Mouse (Mus musculus) urinary bladder, adult 18-20 months (tissue): ENCODE data around the gene Zp3.

Source experiments
- DNase-seq, 2 experiments: peaks; one replicate each; pipeline ENCODE4 v3.0.0; 2022; ENCODE audit warnings: low spot score in 2 of 2, mixed read lengths in 2 of 2

Zp3 gene

DNA sequence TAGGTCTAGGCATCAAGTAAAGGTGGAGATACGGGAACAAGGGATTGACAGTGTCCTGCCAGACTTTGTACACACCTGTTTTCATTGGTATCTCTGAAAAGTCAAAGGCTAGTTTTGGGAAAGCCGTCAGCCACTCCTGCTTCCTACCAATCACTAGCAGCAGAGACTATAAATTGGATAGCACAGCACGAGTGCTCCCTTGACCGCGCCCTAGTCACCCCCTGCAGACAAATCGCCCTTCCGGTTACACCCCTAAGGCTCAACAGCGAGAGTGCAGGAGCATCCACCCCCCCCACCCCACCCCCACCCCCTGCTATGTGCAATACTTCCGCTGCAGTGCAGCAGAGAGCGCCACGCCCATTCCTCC is 17.8 kb upstream of the Zp3 start:
- no peak for DNase-seq

DNA sequence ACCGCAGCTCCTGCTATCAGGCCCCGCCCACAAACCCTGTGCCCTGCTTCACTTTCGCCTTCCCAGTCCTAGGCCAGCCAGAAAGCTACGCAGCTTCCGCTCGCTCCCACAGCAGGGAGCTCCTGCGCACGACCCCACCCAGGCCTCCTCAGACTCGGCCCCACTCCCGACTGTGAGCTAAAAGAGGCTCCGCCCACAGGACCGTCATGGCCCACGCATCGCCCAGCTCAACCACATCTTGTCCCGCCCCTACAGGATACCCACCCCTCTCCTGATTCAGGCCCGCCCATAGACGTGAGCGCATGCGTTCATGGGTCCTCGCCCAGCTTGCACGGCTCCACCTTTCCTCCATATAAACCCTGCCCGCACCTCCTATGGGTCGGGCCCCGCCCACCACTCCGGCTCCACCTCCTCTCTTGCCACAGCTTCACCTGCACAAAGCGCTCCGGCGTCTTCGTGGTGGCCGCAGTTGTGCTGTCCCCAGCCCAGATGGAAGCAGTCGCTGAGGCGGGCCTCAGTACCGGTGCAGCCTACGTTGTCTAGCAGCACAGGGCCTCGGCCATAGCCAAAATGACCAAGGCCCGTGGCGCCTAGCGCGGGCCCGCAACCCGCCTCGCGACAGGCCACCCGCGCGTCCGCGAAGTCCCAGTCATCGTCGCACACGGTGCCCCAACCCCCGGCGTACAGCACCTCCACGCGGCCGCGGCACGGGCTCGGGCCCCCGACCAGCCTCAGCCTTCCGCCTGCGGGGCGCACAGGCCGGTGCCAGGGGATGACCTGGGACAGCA is 17.2 kb upstream of the Zp3 start:
- peak; percentile 91 to 99 for DNase-seq

DNA sequence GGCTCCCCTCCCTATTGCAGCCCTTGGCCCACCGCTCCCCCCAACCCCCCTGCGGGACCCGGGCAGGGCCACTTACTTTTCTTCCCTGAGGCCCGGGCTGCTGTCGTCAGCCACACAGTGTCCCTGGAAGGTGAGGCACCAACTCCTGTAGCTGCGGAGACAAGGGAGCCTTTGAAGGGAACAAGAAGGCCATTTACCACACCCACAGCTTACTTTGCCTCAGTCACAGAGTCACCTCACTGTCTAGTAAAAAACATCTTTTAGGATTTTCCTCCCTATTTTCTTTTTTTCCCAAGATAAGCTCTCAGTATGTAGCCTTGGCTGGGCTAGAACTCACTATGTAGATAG is 16.6 kb upstream of the Zp3 start:
- DNase-seq = no peak

DNA sequence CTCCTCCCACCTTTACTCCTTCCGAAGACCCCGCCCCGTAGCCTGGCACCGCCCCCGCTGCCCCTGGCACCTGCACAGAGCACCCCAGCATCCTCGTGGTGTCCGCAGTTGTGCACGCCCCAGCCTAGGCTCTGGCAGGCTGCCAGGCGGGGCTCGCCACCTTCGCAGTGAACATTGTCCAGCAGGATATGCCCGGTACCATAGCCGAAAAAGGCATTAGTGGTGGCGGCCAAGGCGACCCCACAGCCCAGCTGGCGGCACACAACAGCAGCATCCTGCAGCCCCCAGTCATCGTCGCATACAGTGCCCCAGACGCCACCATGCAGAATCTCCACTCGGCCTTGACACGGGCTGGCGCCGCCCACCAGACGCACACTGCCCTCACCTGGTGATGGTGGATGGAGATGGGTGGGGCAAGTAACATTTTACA is 14.4 kb upstream of the Zp3 start:
- no peak for DNase-seq

DNA sequence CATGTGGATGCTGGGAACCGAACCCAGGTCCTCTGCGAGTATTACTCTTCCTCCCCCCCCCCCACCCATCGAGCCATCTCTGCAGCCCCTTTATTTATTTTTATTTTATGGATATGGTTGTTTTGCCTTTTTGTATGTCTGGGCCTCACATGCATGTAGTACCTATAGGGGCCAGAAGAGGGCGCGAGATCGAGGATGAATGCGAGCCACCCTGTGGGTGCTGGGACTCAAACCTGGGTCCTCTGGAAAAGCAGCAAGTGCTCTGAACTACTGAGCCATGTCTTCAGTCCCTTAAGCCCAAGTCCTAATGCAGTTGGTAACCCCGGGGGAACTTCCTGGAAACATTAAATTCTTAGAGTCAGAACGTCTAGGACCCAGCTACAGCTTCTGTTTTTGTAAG is 13.0 kb upstream of the Zp3 start:
- DNase-seq = no peak

DNA sequence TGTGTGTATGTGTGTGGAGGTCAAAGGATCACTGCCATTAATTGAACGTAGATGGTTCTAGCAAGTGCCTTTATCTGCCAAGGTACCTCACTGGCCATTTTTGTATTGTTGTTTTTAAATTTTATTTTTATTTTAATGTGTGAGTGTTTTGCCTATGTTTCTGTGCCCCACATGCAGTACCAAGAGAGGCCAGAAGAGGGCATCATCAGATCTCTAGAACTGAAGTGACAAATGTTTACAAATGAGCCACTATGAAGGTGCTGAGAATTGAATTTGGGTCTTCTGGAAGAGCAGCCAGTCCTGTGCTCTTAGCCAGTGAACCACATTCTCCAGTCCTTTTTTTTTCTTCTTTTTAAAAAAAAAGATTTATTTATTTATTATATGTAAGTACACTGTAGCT is 11.1 kb upstream of the Zp3 start:
- no peak for DNase-seq

DNA sequence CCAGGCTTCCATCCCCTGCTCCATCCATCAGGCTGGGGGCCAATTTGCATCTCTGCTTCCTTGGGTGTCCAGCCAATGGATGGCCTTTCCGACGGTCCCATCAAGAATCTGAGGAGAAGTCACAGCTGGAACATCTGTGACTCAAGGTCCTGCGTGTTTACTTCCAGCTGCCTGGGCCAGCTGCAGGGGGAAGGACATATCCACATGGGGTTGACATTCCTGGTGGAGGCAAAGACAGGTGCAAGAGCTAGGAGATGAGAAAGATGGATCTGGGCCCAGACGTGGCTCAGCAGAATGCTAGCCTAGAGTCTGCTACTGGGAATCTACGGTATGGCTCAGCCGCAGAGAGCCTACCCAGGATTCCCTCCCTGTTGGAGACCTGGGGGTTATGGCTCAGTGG is 9.7 kb upstream of the Zp3 start:
- no peak for DNase-seq

DNA sequence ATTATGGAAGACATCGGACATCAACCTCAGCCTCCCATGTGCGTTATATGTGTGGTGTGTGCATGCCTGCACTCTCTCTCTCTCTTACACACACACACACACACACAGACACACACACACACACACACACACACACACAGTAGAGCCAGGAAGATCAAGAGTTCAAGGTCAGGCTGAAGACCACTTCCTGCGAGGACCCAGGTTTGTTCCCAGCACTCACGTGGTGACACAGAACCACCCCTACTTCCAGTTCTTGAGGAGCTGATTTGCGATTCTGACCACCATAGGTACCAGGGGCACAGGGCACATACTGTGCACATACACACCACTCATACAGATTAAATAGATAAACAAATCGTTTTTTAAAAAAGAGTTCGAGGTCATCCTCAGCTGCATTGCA is 8.0 kb upstream of the Zp3 start:
- DNase-seq = no peak

DNA sequence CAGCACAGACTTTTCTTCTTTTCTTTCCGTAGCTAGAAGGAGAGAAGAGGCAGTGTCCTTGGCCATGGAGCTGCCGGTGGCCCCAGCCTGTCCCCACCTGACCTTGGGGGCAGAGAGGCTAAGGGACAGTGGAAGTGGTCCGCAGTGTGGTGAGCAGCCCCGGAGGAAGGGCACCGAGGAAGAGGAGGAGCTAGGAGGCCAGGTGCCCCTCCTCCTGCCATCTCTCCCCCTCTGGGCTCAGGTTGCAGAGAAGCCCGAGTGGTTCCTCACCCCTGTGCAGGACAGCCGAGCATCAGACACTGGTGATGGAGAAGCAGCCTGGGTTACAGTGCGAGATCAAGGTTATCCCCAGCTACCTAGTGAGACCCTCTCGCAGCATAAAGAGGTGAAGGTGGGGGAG is 5.5 kb upstream of the Zp3 start, which contains the start of gene Ssc4d:
TSS of gene Ssc4d (minus strand) at position 167 of the 400 bp plus-strand sequence.
- no peak for DNase-seq

DNA sequence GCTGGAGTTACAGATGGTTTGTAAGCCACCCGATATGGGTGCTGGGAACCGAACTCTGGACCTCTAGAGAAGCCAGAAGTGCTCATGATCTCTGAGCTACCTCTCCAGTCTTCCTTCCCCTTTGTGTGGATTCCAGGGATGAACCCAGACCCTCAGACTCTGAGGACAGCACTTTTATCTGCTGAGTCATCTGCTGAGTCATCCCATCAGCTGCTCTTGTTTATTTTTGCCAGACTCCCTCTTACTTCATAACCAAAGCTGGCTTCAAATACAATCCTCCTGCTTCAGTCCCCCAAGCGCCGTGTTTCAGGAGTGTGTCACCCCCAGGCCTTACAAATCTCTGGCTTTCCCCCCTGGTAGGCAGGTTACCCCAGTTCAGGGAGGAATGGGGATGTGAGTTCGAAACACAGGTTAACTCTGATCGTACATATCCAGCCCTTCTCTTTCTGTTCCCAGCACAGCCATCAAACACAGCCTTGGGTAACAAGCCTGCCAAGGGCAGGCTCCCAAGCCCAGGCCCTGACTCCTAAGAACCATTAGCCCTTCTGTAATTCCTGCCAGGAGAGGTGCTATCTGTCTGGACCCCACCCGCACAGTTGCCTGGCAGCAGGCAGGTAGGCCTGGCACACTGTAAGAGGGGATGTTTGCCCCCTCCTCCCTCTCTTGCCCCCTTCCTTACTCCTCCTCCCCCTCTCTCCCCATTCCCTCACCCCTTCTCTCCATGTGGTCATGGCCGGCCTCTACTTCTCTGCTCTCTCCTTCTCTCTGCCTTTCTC is 3.8 kb upstream of the Zp3 start:
- no peak for DNase-seq

DNA sequence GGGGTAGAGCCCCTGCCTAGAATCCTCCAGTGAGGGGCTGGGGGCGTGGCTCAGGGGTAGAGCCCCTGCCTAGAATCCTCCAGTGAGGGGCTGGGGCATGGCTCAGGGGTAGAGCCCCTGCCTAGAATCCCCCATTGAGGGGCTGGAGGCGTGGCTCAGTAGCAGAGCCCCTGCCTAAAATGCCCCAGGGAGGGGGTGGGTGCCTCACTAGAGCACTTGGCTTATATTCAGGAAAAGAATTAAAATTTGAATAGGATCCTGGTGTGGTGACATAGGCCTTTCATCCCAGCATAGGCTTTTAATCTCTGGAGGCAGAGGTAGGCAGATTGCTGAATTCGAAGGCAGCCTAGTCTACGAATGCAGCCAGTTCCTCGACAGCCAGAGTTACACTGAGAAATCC is 518 bp upstream of the Zp3 start:
- DNase-seq = no peak

DNA sequence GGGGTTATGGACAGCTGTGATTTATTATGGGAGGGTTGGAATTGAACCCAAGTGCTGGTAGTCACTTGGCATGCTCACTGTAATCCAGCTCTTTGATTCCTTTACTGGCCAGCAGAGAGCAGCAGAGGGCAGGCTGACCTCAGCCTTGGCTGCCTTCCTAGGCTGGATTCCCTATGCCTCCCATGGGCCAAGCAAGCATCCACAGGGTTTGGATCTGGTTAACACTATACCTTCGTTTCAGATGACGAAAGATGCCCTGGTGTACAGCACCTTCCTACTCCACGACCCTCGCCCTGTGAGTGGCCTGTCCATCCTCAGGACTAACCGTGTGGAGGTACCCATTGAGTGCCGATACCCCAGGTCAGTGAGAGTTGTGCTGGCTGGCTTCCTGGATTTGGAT is 2.5 kb downstream of the Zp3 start:
- DNase-seq = no peak

DNA sequence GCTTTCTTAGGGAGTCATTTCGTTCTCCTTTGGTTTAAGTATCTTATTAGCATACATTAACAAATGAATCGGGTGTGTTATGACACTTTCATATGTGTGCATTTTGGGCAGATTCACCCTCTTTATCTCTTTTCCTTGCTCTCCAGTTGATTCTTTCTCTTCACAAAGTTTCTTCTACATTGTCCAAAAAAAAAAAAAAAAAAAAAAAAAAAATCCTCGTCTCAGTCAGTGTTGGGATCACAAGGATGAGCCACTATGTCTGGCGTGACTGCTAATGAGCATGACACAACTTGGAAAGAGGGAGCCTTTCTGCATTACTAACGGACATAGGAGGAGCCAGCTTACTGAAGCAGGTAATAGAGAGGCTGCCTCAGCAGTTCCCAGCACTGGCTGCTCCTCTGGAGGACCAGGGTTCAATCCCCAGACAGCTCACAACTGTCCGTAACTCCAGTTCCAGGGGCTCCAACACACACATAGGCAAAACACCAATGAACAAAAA is 4.7 kb downstream of the Zp3 start:
- no peak for DNase-seq

DNA sequence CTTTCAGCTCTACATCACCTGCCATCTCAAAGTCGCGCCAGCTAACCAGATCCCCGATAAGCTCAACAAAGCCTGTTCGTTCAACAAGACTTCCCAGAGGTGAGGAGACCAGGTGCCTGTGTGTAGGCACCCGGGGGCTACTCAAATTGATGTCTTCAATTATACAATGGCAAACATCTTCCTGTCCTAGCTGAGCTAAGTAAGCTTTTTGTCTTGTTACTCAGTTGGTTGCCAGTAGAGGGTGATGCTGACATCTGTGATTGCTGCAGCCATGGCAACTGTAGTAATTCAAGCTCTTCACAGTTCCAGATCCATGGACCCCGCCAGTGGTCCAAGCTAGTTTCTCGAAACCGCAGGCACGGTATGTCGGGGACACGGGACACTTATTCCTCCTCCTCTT is 7.3 kb downstream of the Zp3 start:
- DNase-seq = no peak

DNA sequence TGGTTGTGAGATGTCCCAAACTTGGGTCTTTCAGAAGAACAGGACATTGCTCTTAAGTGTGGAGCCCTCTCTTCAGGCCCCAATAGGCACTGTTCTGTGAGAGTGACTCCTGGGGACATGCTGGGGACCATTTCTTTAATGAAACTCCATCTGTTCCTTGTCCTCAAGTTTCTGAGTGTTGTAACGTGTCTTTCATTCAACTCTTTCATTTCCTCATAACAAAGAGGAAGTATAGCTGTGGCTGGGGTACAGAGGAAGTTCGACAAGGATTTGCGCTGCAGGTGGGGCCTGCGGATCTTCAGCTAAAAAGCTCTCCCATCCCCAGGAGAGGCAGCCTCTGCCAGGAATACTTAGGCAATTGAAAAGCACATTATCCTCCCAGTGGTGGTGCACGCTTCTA is 10.7 kb downstream of the Zp3 start:
- DNase-seq = no peak

DNA sequence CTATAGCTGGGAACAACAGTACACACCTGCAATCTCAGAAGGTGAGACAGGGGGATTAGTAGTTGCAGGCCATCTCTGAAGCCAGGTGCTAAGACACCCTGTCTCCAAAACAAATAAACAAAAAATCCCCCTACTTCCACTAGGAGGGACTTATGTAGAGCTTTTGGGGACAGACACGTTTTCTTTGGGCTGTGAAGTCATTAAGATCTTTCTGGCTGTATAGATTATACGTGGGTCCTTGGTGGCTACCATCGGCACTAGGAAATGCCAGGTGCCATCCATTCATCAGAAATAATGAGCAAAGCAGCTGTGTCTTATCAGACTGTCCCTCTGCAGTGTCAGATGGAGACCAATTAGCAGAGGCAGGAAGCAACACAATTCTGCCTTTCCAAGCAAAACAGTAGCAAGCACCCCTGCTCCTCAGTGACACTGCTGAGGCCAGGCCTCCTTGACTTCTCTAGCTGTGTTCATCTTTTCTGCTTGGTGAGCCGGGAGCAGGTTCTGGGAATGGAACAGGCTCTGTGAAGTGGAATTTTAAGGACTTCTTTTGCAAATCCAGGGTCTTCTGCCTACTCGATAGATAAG is 13.6 kb downstream of the Zp3 start:
- no peak for DNase-seq

DNA sequence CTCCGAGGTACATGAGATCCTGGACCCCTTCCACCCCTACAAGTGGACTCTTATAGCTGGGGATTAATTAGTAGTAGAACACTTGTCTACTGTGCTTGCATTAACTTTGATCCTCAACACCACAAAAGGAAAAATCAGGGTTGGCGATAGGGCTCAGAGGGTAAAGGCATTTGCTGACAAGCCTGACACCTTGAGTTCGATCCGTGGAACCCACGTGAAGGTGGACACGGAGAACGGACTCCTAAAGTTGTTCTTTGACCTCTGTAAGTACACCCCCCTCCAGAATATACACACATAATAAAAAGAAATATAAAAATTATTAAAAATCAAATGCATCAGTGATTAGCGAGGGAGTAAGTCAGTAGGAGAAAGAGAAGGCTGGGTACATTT is 14.4 kb downstream of the Zp3 start:
- no peak for DNase-seq

DNA sequence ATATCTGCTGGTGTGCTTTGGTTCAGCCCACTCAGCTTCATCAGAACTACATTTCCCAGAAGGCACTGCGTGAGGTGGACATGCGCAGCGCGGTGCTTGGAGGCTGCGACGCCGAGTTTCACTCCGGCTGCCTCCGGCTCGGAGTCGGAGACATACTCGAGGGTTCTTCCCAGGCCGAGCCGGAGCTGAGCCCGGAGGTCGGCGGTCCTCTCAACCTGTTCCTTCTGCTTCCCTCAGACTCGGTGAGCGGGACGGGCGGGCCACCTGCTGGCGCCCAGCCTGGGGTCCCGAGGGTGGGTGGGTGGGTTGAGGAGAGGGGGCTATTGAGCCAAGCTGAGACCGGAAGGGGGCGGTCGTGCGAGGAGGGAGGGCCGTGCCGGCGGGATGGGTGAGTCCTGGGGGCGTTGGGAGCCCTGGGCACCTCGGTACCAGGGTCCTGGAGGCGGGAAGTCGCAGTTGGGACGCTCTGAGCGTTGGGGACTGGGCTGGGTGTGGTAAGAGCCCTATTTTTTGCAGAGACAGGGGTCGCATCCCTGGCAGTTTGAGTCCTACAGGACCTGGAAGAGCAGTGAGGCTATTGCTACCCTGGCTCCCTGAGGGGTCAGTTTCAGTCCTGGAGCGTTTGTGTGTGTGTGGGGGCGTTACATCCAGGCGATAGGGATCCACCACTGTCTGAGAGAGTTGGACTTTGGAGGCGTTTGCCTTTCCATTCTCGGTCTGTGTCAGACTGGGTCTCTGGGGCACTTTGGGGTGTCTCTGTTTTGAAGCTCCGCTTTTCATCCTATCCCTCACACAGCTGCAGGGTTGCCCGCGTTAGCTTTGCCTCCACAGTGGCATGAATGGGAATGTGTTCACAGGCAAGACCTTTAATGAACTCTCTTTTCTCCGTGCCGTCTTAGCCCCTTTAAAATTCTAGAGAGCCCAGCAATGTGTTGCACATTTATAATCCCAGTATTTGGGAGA is 15.1 kb downstream of the Zp3 start, which contains the start of gene Dtx2:
TSS of gene Dtx2 (plus strand) at position 76 of the 963 bp plus-strand sequence.
- DNase-seq = peak; percentile 73 to 83

DNA sequence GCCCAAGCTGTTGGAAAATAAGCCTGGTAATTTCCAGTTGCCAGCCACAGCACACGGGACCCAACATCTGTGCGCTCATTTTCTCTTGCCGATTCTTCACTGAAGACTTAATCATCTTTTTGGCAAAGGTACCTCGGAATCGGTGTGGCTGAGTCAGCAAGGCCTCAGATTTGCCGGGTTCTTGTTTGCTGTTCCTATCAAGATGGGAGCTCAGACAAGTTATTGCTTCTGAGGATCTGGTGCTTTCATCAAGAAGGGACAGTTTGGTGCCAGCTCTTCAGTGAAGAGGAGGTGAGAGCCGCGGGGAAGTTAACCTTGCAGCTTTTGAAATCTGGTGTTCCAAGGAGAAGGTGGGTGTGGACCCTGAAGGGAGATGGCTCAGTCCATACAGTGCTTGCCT is 16.3 kb downstream of the Zp3 start:
- DNase-seq = no peak

DNA sequence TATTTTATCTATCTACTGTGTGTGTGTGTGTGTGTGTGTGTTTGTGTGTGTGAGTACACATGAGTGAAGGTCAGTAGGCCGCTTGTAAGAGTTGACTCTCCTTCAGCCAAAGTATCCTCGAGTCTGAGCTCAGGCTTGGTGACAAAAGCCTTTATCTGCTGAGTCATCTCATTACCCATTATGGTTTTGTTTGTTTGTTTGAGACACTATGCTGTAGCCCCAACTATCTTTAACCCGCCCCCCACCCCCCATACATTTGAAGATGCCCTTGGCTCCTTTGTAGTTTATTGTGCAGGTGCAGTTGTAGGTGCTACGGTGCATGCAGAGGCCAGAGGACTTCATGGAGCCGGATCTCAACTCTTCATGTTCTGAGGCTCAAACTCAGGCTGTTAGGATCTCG is 21.3 kb downstream of the Zp3 start:
- DNase-seq = no peak

DNA sequence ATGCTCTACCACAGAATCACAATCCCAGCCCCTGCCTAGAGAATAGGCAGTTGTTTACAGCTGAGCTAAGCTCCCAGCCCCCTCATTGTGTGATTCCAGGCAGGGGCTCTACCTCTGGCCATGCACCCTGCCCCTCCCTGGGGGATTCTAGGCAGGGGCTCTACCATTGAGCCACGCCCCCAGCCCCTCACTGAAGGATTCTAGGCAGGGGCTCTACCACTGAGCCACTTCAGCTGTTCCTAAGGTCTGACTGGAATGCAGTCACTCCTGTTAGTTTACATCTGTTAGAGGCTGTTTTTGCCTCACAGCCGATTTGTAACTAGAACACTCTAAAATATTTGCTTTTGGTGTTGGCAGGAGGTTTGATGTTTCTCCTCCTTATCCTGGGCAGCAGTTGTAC is 22.4 kb downstream of the Zp3 start:
- DNase-seq = no peak

DNA sequence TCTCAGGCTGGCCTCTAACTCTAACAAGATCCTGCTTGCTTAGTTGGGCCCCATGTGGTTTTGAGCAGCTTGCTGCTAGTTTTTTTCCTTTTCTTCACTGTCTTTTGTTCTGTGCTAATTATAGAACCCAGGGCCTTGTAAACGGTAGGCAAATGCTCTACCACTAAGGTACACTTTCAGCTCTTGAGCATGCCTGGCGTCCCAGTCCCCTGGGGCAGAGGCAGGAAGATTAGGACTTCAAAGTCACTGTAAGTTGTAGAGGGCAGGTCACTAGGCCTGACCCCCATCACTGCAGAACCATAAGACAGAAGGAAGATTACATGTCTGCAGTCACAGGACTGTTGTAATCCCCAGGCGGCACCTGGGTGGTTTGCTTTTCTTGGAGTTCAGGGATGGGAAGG is 22.9 kb downstream of the Zp3 start:
- no peak for DNase-seq
